Mouse (Mus musculus): Measurements from ENCODE around the gene Plac8. TPM values are rescaled to one million over a fixed set of nuclear protein-coding genes. Genes with fewer than 3 reads are reported as not detected.

The Plac8 gene
- total RNA-seq (2023) = 29.6 TPM

GRCm38 (mm10) chr5:100572069-100572468 lies at the start of gene Plac8:
TSS of gene Plac8 (minus strand) at chr5:100572245.

DNA sequence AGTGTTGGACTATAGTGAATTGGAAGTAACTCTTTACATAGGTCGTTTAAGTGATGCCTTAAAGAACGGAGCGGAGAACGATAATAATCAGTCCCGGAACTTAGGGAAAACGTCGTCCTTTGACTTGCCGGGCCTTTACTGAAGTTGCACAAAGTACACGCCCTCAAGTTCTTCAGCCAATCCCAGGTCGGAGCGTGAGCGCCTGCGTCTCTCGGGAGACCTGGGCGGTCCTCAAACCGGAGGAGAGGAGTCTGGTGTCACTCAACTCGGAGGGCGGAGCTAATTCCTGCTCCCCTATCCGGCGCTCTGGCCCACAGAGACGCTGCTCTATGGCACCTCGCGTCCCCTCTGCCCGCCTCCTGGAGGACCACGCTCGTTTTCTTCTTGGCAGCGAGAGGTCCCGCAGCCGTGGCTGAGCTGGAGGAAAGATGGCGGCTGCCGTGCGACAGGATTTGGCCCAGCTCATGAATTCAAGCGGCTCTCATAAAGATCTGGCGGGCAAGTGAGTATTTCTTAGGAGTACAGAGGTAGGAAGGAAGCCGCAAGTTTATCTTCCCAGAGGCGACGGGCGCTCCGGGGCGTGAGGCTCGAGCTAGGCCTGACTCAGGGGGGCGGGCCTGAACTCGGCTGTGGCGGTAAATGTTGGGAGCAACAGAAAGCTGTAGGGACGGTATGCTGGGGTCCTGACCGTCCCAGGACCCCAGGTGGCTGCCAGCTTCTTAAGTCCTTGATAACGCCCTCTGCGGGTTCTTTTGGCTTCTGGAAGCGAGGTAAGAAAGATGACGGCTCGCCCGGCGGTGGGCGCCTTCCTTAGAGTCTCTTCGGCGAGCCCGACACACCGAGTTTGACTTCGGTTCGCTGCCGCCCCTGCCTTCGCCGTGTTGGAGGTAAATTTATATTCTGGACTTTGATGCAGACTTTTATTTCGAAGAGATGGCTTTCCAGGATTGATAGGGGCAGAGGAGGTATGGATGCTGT lies 53.7 kb downstream of the Plac8 start, which contains the start of gene Cops4:
Gene Cops4 (plus strand): TSS at position 261 of the 978 bp plus-strand sequence.

Other genes with a start within 250 kb of the Plac8 start
- 152 TPM for gene Sec31a, start 156.0 kb downstream of the Plac8 start, total RNA-seq (2023)
- 30.0 TPM for gene Lin54, start 71.6 kb downstream of the Plac8 start, total RNA-seq (2023)
- 59.0 TPM for gene Cops4, start 53.9 kb downstream of the Plac8 start, total RNA-seq (2023)
- gene Coq2, start 102.9 kb upstream of the Plac8 start, total RNA-seq (2023) = 33.8 TPM
- gene Hpse, start 147.5 kb upstream of the Plac8 start, total RNA-seq (2023) = 2.2 TPM
- 24.3 TPM for gene Helq, start 226.4 kb upstream of the Plac8 start, total RNA-seq (2023)
- gene Mrps18c, start 226.4 kb upstream of the Plac8 start, total RNA-seq (2023) = 59.6 TPM
- gene Abraxas1, start 248.7 kb upstream of the Plac8 start, total RNA-seq (2023) = 16.5 TPM